Mouse (Mus musculus) CD4-positive helper T cell, adult 2 months (primary cell): ENCODE measurements around the gene Vmn1r118.
"Not testable (repeated sequence)": the region's sequence is repeated elsewhere in the genome, so short reads cannot be mapped to it uniquely, and the experiment has no call there.

ENCODE experiments used
- DNase-seq: peaks from one replicate; pipeline ENCODE4 v3.0.0-alpha.2; 2012; ENCODE audit warnings: low read depth, missing footprints, low spot score

The Vmn1r118 gene

DNA sequence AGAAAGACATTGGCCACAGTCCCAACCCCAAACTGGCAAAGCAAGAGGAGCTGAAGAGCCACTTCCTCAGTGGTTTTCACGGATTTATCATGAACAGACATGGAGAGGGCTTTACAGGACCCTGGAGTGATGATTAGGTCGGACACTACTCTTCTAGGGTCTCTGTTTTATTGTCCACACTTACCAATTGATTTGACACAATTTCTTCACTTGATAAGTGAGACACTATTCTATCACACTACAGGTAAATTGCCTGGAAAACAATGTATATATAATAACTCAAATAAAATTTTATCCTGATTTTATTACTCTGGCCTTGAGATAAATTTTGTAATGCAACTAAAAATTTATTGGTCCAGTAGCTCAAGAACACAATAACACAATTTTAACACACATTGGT, at the start of gene Vmn1r118:
Vmn1r118 (minus strand) TSS at position 101 of the 400 bp plus-strand sequence.
- DNase-seq: not testable (repeated sequence)

DNA sequence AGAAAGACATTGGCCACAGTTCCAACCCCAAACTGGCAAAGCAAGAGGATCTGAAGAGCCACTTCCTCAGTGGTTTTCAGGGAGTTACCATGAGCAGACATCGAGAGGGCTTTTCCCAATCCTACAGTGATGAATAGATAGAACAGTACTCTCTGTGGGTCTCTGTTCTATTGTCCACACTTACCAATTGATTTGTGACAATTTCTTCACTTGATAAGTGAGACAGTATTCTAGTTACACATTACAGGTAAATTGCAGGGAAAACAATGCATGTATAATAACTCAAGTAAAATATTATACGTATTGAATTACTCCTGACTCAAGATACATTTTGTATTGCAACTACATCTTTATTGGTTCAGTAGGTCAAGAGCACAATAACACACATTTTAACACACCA, 28.1 kb downstream of the Vmn1r118 start, which contains the start of gene Vmn1r117:
Vmn1r117 (minus strand) TSS at position 101 of the 400 bp plus-strand sequence.
- not testable (repeated sequence) for DNase-seq

DNA sequence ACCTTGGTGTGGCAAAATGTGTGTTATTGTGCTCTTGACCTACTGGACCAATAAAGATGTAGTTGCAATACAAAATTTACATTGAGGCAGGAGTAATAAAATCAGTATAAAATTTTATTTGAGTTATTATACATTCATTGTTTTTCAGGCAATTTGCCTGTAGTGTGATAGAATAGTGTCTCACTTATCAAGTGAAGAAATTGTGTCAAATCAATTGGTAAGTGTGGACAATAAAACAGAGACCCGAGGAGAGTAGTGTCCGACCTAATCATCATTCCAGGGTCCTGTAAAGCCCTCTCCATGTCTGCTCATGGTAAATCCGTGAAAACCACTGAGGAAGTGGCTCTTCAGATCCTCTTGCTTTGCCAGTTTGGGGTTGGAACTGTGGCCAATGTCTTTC, 40.2 kb downstream of the Vmn1r118 start, which contains the start of gene Vmn1r116:
Vmn1r116 (plus strand) TSS at position 301 of the 400 bp plus-strand sequence.
- DNase-seq: not testable (repeated sequence)
